Mouse (Mus musculus) T-cell, adult 66 days (primary cell): ENCODE measurements around the gene Gm27235. TPM values are rescaled to one million over a fixed set of nuclear protein-coding genes. Genes with fewer than 3 reads are reported as not detected.

Source experiments
- total RNA-seq, 2 experiments: library from RNA; stranded (reverse); gene quantifications; 3 replicates in 1 of 2; 4 replicates in 1 of 2; pipeline ENCODE4 v1.2.4; 2023

Gene Gm27235
- not detected for total RNA-seq

DNA sequence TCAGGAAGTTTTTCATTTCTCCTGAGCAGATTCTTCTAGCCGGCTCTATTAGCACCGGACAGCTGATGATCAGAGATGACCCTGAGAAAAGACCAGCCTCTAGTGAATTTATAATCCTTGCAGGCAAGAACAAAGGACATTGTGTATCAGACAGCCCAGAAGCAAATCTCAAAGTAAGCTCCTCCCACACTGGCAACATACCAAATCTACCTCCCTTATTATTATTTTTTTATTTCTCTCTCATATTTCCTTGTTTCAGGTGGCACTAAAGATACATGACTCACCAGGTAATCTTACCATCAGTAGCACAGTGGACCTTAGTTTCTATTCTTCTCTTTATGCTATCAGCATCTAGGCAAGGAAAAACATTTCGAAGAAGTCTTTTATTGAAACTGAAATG lies at the start of gene Gm27235, which contains the start of gene D730048I06Rik:
Gm27235 (minus strand) TSS at position 101 of the 400 bp plus-strand sequence.
D730048I06Rik (minus strand) TSS at position 112 of the 400 bp plus-strand sequence.

GRCm38 (mm10) chr9:35778009-35778408 lies 11.9 kb downstream of the Gm27235 start, which contains the start of gene Gm17727:
TSS of gene Gm17727 (minus strand) at chr9:35778109.

GRCm38 (mm10) chr9:35740749-35741148 lies 49.2 kb downstream of the Gm27235 start, which contains the start of gene Gm17677:
TSS of gene Gm17677 (plus strand) at chr9:35741049.

Other genes with a start within 250 kb of the Gm27235 start
- gene Ddx25, start 231.6 kb downstream of the Gm27235 start, total RNA-seq: under 1 TPM; 0.15 TPM
- 10 to 100 TPM; 31.8 to 34.9 TPM for gene Pus3, start 231.5 kb downstream of the Gm27235 start, total RNA-seq
- not detected for gene Pate2, start 219.8 kb downstream of the Gm27235 start, total RNA-seq
- 10 to 100 TPM in 1 of 2 experiments, 1 to 10 TPM in 1; 9.0 to 10.6 TPM for gene Hyls1, start 219.7 kb downstream of the Gm27235 start, total RNA-seq
- not detected for gene Pate4, start 178.2 kb downstream of the Gm27235 start, total RNA-seq
- gene Pate3, start 141.9 kb downstream of the Gm27235 start, total RNA-seq: not detected
- gene Pate1, start 102.7 kb downstream of the Gm27235 start, total RNA-seq: not detected
- gene Gm17677, start 49.1 kb downstream of the Gm27235 start, total RNA-seq: not detected
- not detected for gene Gm17727, start 12.0 kb downstream of the Gm27235 start, total RNA-seq
- not detected for gene D730048I06Rik, start within 50 bp of the Gm27235 start, total RNA-seq
- not detected for gene 9230110F15Rik, start 54.0 kb upstream of the Gm27235 start, total RNA-seq
- gene 9230113P08Rik, start 118.3 kb upstream of the Gm27235 start, total RNA-seq: not detected